In genomic region chr11:59182864-59183331, GRCm38 (mm10) we compare ENCODE assay signal across 11 mouse cellular contexts. TPM values are rescaled to one million over a fixed set of nuclear protein-coding genes. Genes with fewer than 3 reads are reported as not detected.
DNase-seq lines count a peak whose midpoint lies in the region; ATAC-seq lines count a peak whose summit lies in the region.
"Had no signal": no experiment of that assay in that cellular context is flagged by ENCODE, and none has a peak within 500 bp of the region (broad histone marks: within the 10 kb centered on the region; RNA-seq: fewer than 3 reads in every experiment).

TSS of gene Gjc2 (minus strand) at chr11:59183213.

- no peak within 1 kb of the TSS for H3K4me3 ChIP-seq in heart, embryonic 16.5 days (ENCODE audit: low read length)
- H3K4me3 ChIP-seq in stomach, embryonic 16.5 days (replicated peaks; ENCODE audit: low read length) = no peak within 1 kb of the TSS
- no peak within 1 kb of the TSS for H3K4me3 ChIP-seq in forebrain, embryonic 11.5 days (ENCODE audit: low read depth, low read length)
- H3K4me3 ChIP-seq: embryonic facial prominence, embryonic 13.5 days had no signal

- H3K9ac ChIP-seq in heart, embryonic 16.5 days (ENCODE audit: low read length) = peak within 1 kb of the TSS; percentile 26
- peak within 1 kb of the TSS; percentile 24 for H3K9ac ChIP-seq in stomach, embryonic 16.5 days (ENCODE audit: low read length)
- H3K9ac ChIP-seq in forebrain, embryonic 11.5 days (ENCODE audit: low read length) = no peak within 1 kb of the TSS
- H3K9ac ChIP-seq: embryonic facial prominence, embryonic 13.5 days had no signal

- peak within 1 kb of the TSS; percentile 81 for H3K27ac ChIP-seq in heart, embryonic 16.5 days (ENCODE audit: low read length)
- peak within 1 kb of the TSS; percentile 77 for H3K27ac ChIP-seq in stomach, embryonic 16.5 days (ENCODE audit: low read length)
- no peak within 1 kb of the TSS for H3K27ac ChIP-seq in forebrain, embryonic 11.5 days (ENCODE audit: low read depth, low read length)
- H3K27ac ChIP-seq: embryonic facial prominence, embryonic 13.5 days; macrophage had no signal

- H3K27me3 ChIP-seq in heart, embryonic 16.5 days (ENCODE audit: control insufficient read depth, insufficient read depth, low read length) = peaks cover 3% of the 10 kb centered on the region
- H3K27me3 ChIP-seq in stomach, embryonic 16.5 days (ENCODE audit: control insufficient read depth, insufficient read depth, low read length) = peaks cover 19% of the 10 kb centered on the region; the same call in 1 of the 2 replicates
- H3K27me3 ChIP-seq in forebrain, embryonic 11.5 days (ENCODE audit: control insufficient read depth, insufficient read depth, low read length) = peaks cover 8% of the 10 kb centered on the region

- peak within 1 kb of the TSS; percentile 31; the same call in 1 of the 2 replicates for H3K4me2 ChIP-seq in heart, embryonic 16.5 days (ENCODE audit: low read depth, low read length)
- H3K4me2 ChIP-seq in stomach, embryonic 16.5 days (ENCODE audit: low read depth, low read length) = 0 out of 2 replicates have a peak within 1 kb of the TSS, but pooled peaks have one; percentile 7
- H3K4me2 ChIP-seq in forebrain, embryonic 11.5 days (ENCODE audit: low read depth, low read length, severe bottlenecking) = no peak within 1 kb of the TSS
- H3K4me2 ChIP-seq: embryonic facial prominence, embryonic 13.5 days had no signal

- H3K9me3 ChIP-seq in heart, embryonic 16.5 days (replicated peaks; ENCODE audit: control insufficient read depth, low read length) = no peaks in the 10 kb centered on the region
- H3K9me3 ChIP-seq in stomach, embryonic 16.5 days (replicated peaks; ENCODE audit: control insufficient read depth, low read length) = no peaks in the 10 kb centered on the region
- no peaks in the 10 kb centered on the region for H3K9me3 ChIP-seq in forebrain, embryonic 11.5 days (ENCODE audit: control insufficient read depth, low read length)
- H3K9me3 ChIP-seq: embryonic facial prominence, embryonic 13.5 days had no signal

- peaks cover 20% of the 10 kb centered on the region for H3K4me1 ChIP-seq in heart, embryonic 16.5 days (ENCODE audit: control insufficient read depth, insufficient read depth, low read length)
- H3K4me1 ChIP-seq in stomach, embryonic 16.5 days (ENCODE audit: control insufficient read depth, insufficient read depth, low read length) = peaks cover 12% of the 10 kb centered on the region
- H3K4me1 ChIP-seq in forebrain, embryonic 11.5 days (replicated peaks; ENCODE audit: control insufficient read depth, insufficient read depth, low read length) = 0 out of 2 replicates have a peak, but pooled peaks cover 2% of the 10 kb centered on the region
- H3K4me1 ChIP-seq: embryonic facial prominence, embryonic 13.5 days had no signal

- DNase-seq in kidney, adult 9 months = peak; percentile 29
- DNase-seq in kidney, adult 8-10 months = no peak
- DNase-seq in brain, adult 2 months (ENCODE audit: low read depth, low spot score) = peak; percentile 91
- DNase-seq in left cerebral cortex, adult 8-10 months (ENCODE audit: low spot score in 2 of 2) = peak in 1 of 2 experiments; percentile 61
- no peak for DNase-seq in forebrain, embryonic 11.5 days (ENCODE audit: low spot score)
- DNase-seq in thymus, postnatal 25 days = no peak

- peak; percentile 59 for ATAC-seq in heart, embryonic 16.5 days (replicated peaks; ENCODE audit: extremely low read depth, insufficient read depth, low FRiP score)
- ATAC-seq in stomach, embryonic 16.5 days (ENCODE audit: insufficient read depth, low FRiP score) = peak; percentile 70; the same call in 1 of the 2 replicates
- ATAC-seq in forebrain, embryonic 11.5 days (replicated peaks; ENCODE audit: low FRiP score) = no peak

- 23% methylated on average over 3 of the region's 3 CpGs for WGBS in heart, embryonic 16.5 days
- 31% methylated on average over 3 of the region's 3 CpGs for WGBS in stomach, embryonic 16.5 days
- 48% methylated on average over 3 of the region's 3 CpGs for WGBS in forebrain, embryonic 11.5 days

- peaks cover 14% of the 10 kb centered on the region for H3K36me3 ChIP-seq in heart, embryonic 16.5 days (ENCODE audit: control insufficient read depth, insufficient read depth)
- H3K36me3 ChIP-seq in stomach, embryonic 16.5 days (ENCODE audit: control insufficient read depth, insufficient read depth, low read length) = peaks cover 7% of the 10 kb centered on the region; the same call in 1 of the 2 replicates
- no peaks in the 10 kb centered on the region; the same call in 1 of the 2 replicates for H3K36me3 ChIP-seq in forebrain, embryonic 11.5 days (ENCODE audit: control insufficient read depth, insufficient read depth, low read length)

RNA-seq across cellular contexts. Expression of gene Gjc2, which starts in this region (rescaled TPM):
- 0.50 and 0.54 TPM in 2 replicates for polyA plus RNA-seq in heart, embryonic 16.5 days (2015; fragmentation: Nextera tagmentation; extraction: Ambion mirVana)
- 10 to 100 TPM; 13.7 to 17.5 (median 16.0) TPM for total RNA-seq in left cerebral cortex, adult 8-10 months (2022)
- polyA plus RNA-seq in stomach, embryonic 16.5 days (2015; fragmentation: Nextera tagmentation; extraction: Ambion mirVana) = 0.62 and 0.64 TPM in 2 replicates
- polyA plus RNA-seq in forebrain, embryonic 11.5 days (2014; fragmentation: Nextera tagmentation; extraction: Ambion mirVana) = 0.08 TPM in 1 of 2 replicates, not detected in the other
- total RNA-seq: ES-E14 had no signal
- polyA plus RNA-seq: macrophage had no signal

Comparison
In these comparisons a context has a peak if more than half of its experiments do, and no peak if none do; other contexts are left out.
1. DNase-seq: peak in kidney, adult 9 months (single experiment) and brain, adult 2 months (single experiment); none in kidney, adult 8-10 months (0 of 2), forebrain, embryonic 11.5 days (single experiment) and thymus, postnatal 25 days (single experiment).
2. Peak in ATAC-seq, H3K27ac ChIP-seq, H3K9ac ChIP-seq and H3K4me2 ChIP-seq in heart, embryonic 16.5 days; RNA of the gene not detected or under 1 TPM.
3. Peak in ATAC-seq, H3K27ac ChIP-seq, H3K9ac ChIP-seq and H3K4me2 ChIP-seq in stomach, embryonic 16.5 days; RNA of the gene not detected or under 1 TPM.